Mouse (Mus musculus) bone marrow macrophage, adult 2 months (primary cell): ENCODE data around the gene Por. TPM values are rescaled to one million over a fixed set of nuclear protein-coding genes. Genes with fewer than 3 reads are reported as not detected.

ENCODE experiments used
- H3K27ac ChIP-seq: 2 replicates; pipeline ENCODE4 v1.5.1; 2012; ENCODE audit warnings: low read depth, low read length; ENCODE audit not compliant: insufficient read depth
- H3K4me1 ChIP-seq: 2 replicates; pipeline ENCODE4 v1.6.1; 2012; ENCODE audit warnings: low read length; ENCODE audit not compliant: control insufficient read depth, insufficient read depth
- H3K4me3 ChIP-seq: 2 replicates; pipeline ENCODE4 v1.5.1; 2012; ENCODE audit warnings: mild to moderate bottlenecking, low read length, moderate library complexity; ENCODE audit not compliant: insufficient read depth
- CTCF ChIP-seq: IDR thresholded peaks from 2 replicates; pipeline ENCODE4 v1.5.1; 2012; ENCODE audit warnings: low read depth, mild to moderate bottlenecking, low read length, moderate library complexity
- POLR2A ChIP-seq: IDR thresholded peaks from 2 replicates; pipeline ENCODE4 v1.6.1; 2012; ENCODE audit warnings: mild to moderate bottlenecking, low read depth, low read length, borderline replicate concordance
- polyA plus RNA-seq: library from polyadenylated mRNA; stranded (reverse); fragments of >200 nt; gene quantifications from 2 replicates; pipeline ENCODE4 v1.2.4, GENCODE M21; 2012; ENCODE audit not compliant: missing spikeins, insufficient read depth, insufficient read length

The Por gene
- polyA plus RNA-seq, 1 experiment, result 83.9 TPM

DNA sequence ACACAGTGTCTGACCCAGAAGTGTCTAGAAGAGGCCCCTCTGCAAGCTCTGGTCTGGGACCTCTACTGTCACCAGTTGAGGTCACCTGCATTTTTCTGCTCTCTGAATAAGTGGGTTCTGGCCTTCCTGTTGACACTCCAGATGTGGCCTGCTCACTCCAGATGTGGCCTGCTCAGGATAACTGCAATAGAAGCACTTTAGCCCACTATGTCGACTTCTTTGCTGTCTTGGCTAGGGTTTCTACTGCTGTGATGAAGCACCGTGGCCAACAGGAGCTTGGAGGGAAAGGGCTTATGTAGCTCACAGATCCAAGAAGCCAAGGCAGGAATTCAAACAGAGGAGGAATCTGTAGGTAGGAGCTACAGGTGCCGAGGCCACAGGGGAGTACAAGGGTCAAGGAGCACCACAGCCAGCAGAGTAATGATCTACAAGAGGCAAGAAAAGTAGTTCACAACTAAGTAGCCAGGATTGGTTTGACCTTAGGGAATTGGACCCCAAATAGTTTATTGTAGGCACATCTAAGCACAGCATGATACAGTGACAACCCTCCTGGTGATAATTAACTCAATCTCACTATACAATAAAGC, 53.4 kb downstream of the Por start:
- TF ChIP-seq CTCF, result no peak
- no peak for TF ChIP-seq POLR2A
- Histone ChIP-seq H3K4me1 (peaks cover 43% of the 10 kb centered on the region), H3K4me3 (no peak overlapping the region), H3K27ac (no peak overlapping the region)

DNA sequence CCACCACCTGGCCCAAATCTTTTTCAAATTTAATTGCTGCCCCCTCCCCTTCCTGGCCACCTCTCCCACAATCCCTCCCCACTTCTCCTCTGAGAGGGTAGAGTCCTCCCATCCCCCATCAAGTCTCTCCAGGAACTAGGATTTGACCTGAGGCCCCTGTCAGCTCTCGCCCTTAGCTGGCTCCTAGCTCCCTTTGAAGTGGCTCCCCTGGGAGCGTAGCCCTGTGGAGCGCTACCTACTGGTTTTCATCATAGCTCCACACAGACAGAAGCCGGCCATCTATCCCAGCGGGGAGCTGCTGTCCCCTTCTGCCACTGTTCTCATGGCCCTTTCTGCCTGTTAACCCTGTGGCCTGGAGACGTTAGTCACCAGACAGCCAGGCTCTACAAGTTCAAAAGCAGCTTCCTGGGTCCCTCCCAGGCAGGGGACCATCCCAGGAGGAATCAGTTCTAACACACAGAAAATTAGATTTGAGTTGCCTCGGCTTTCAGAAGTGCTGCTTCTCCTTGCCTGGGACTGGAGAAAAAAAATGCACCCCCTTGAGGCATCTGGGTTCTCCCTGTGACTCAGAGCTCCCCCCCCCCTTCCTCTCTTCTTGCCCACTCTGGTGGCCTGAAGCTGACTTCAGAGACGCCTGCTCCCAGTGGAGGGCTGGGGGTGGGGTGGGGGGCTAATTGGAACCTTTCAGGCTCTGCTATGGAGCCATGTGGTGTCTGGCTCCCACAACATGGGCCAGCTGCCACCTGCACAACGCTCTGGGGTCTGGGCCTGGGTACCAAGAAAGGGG, 54.9 kb downstream of the Por start:
- H3K27ac ChIP-seq, result no peak overlapping the region
- no peak overlapping the region for H3K4me3 ChIP-seq
- H3K4me1 ChIP-seq, result peaks cover 42% of the 10 kb centered on the region
- TF ChIP-seq CTCF (no peak), POLR2A (no peak)

DNA sequence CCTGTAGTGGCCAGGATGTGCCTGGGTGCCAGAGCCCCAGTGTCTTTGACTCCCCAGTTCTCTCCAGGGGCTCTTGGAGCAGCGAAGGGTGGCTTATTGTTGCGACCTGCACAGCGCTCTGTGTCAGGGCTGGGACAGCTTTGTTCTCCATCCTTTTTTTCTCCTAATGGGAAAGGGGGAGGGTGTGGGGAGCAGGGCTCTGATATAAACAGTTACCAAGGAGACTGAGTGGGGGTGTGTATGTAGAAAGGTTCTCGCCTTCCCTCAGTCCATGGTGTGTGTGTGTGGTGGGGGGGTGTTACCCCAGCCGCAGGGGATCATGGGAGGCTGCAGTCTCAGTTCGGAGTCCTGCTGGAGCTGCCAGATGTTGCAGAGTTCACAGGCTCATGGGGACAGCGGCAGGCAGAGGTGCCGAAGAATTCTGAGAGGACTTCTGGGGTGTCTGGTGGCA, 55.6 kb downstream of the Por start:
- Histone ChIP-seq H3K4me1 (peaks cover 35% of the 10 kb centered on the region), H3K4me3 (no peak overlapping the region), H3K27ac (no peak overlapping the region)
- TF ChIP-seq POLR2A (no peak), CTCF (no peak)

DNA sequence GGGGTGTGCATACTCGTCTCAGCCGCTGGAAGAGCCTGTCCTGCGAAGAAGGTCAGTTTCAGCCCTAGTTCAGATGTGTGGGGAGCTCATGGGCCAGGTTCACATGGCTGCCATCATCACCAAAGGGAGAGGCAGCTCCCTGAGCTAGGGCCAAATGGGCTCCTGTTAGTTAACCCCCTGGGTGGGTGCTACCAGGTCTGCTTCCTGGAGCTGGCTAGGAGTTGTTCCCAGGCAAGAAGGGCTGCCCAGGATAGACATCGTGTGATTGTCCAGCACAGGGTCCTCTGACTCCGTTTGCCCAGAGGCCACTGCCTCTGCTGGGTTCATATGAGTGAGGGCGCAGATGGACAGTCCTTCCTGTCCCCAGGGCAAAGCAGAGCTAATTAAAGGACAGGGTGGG, 56.2 kb downstream of the Por start:
- TF ChIP-seq CTCF, result no peak
- TF ChIP-seq POLR2A, result no peak
- Histone ChIP-seq H3K4me3 (no peak overlapping the region), H3K4me1 (peaks cover 31% of the 10 kb centered on the region), H3K27ac (no peak overlapping the region)

DNA sequence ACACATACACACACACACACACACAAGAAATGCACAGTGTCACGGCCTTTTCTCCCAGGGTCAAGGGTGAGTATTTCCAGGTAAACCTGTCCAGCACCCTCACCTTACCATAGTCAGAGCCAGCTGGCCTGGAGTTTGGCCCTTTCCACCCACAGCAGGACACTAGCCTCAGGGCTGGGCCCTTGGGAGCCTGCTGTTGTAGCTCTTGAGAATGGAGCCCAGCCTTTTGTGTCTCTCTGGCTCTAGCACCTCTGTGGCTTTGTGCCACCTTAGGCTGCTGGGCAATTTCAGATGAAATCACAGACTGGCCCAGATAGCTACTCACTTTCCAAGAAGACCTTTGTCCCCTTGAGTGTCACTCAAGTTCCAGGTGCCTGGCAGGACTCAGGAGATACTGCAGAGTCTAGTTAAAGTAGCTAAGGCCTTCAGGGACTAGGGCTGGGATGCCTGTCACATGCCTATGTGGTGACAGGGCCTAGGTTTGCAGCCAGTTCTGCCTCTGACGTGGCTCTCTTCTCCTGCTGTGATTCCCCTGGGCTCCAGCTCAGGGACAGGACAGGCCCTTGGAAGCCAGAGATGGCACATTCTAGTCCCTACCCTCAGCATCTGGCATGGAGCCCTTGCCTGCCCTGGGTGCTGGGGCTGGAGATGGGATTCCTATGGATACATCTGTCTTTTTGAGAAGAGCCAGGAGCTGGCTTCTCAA, 57.0 kb downstream of the Por start:
- H3K4me1 ChIP-seq, result peaks cover 27% of the 10 kb centered on the region
- no peak overlapping the region for H3K4me3 ChIP-seq
- TF ChIP-seq CTCF (no peak), POLR2A (no peak)
- H3K27ac ChIP-seq, result no peak overlapping the region

DNA sequence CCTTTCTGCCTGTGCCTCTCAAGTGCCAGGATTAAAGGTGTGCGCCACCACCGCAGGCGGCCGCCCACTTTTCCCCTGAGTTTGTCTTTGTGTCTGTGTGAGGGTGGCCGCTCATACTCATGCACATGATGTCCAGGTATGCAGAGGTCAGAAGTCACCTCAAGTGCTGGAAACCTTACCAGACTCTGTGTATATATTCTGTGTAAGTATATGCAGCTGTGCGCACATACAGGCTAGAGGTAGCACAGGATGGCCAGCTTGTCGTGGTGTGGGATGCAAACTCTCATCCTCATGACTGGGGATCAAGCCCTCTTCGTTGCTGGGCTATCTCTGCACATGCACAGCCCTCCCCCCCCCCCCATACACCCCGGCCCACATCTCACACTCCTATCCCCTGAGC, 58.0 kb downstream of the Por start:
- Histone ChIP-seq H3K4me1 (peaks cover 19% of the 10 kb centered on the region), H3K4me3 (no peak overlapping the region), H3K27ac (no peak overlapping the region)
- TF ChIP-seq POLR2A, result no peak
- TF ChIP-seq CTCF, result no peak

DNA sequence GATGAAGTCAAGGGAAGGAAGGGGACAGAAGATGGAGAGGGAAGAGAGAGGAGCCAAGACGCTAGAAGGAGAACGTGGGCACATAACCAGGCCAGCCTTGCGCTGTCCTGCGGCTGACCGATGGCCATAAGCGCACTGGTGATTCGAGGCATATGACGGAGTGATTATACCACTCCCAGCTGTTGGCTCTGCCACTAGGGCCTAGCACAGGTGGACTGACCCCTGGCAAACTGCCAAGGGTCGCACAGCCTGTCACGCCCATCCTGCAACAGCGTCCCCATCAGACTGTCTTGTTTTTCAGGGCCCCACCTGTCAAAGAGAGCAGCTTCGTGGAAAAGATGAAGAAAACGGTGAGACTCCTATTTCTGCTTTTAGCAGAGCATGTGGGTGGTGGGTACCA, 58.5 kb downstream of the Por start:
- H3K4me1 ChIP-seq, result peaks cover 15% of the 10 kb centered on the region
- no peak overlapping the region for H3K4me3 ChIP-seq
- TF ChIP-seq CTCF (no peak), POLR2A (no peak)
- no peak overlapping the region for H3K27ac ChIP-seq

DNA sequence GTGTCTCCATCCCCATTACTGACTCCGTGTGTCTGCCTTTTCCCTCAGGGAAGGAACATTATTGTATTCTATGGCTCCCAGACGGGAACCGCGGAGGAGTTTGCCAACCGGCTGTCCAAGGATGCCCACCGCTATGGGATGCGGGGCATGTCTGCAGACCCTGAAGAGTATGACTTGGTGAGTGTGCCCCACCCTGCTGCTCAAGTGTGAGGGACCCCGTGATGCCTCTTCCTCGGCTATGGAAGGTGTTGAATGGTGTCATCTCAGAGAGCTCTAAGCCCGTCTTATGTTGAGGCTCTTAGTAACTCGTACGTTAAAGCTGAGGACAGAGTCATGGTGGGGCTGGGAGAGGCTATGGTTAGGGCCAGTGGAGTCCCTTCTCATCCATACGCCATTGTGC, 59.5 kb downstream of the Por start:
- TF ChIP-seq POLR2A, result no peak
- TF ChIP-seq CTCF, result no peak
- H3K4me3 ChIP-seq, result no peak overlapping the region
- peaks cover 6% of the 10 kb centered on the region for H3K4me1 ChIP-seq
- H3K27ac ChIP-seq, result no peak overlapping the region

DNA sequence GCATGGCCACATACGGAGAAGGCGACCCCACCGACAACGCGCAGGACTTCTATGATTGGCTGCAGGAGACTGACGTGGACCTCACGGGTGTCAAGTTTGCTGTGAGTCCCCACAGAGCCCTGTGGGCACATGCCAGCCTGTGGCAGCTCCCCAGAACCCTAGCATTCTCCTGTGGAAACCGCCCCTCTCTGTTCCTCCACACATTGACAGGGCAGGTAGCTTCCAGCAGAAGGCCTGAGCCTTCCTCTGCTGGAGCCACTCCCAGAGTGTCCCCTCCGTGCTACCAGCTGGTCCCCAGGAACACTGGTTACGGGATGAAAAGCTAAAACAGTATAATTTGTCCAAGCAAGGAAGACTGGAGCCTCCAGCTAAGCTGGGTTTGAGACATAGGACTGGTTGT, 60.4 kb downstream of the Por start:
- Histone ChIP-seq H3K4me3 (no peak overlapping the region), H3K27ac (no peak overlapping the region)

DNA sequence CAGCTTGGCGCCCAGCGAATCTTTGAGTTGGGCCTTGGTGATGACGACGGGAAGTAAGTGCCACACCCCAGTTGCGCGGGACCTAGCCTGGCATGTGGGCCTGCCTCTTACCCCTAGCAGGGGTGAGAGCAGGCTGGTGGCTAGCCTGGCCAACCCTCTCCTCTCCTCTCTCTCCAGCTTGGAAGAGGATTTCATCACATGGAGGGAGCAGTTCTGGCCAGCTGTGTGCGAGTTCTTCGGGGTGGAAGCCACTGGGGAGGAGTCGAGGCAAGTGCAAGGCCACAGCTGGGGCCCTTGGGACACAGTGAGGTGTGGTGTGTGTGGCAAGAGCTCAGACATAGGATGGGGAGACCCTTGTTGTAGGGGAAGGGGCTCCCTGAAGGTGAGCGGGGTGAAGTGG, 61.1 kb downstream of the Por start:
- TF ChIP-seq POLR2A, result no peak
- TF ChIP-seq CTCF, result no peak
- H3K4me3 ChIP-seq, result no peak overlapping the region
- no peaks in the 10 kb centered on the region for H3K4me1 ChIP-seq
- no peak overlapping the region for H3K27ac ChIP-seq

More for the DNA sequence above, 60.4 kb downstream of the Por start:
- H3K4me1 ChIP-seq, result no peaks in the 10 kb centered on the region
- no peak for TF ChIP-seq CTCF
- TF ChIP-seq POLR2A, result no peak
